Mouse (Mus musculus) frontal cortex, adult (tissue): Measurements from ENCODE around the gene Gm3327.
"Not testable (repeated sequence)": the region's sequence is repeated elsewhere in the genome, so short reads cannot be mapped to it uniquely, and the experiment has no call there.

Source experiments
- ATAC-seq: cut with Nextera tagmentation; 2 replicates; pipeline ENCODE4 v1.9.2; 2017; ENCODE audit warnings: mild to moderate bottlenecking, moderate library complexity, mixed read lengths; ENCODE audit not compliant: low TSS enrichment

The Gm3327 gene

GRCm38 (mm10) chr14:44123551-44123950 lies at the start of gene Gm3327:
Gene Gm3327, plus strand, starts transcription at chr14:44123851.
- not testable (repeated sequence) for ATAC-seq

GRCm38 (mm10) chr14:44077785-44078341 lies 45.8 kb upstream of the Gm3327 start:
- ATAC-seq: not testable (repeated sequence)

- ATAC-seq: not testable (repeated sequence)
Observed at GRCm38 (mm10) chr14:44086588-44086987, 37.1 kb upstream of the Gm3327 start.

- peak; percentile 92 for ATAC-seq
Observed at GRCm38 (mm10) chr14:44087535-44087934, 36.1 kb upstream of the Gm3327 start.

- not testable (repeated sequence) for ATAC-seq
Observed at GRCm38 (mm10) chr14:44091524-44091923, 32.1 kb upstream of the Gm3327 start.

GRCm38 (mm10) chr14:44094445-44094844 lies 29.2 kb upstream of the Gm3327 start:
- ATAC-seq: not testable (repeated sequence)

- peak; percentile 52; the same call in 1 of the 2 replicates for ATAC-seq
Observed at GRCm38 (mm10) chr14:44100030-44100429, 23.6 kb upstream of the Gm3327 start.

- not testable (repeated sequence) for ATAC-seq
Observed at GRCm38 (mm10) chr14:44102354-44102753, 21.3 kb upstream of the Gm3327 start, which contains the start of gene Ear2. Gene Ear2, plus strand, starts transcription at chr14:44102654.

- ATAC-seq: no peak
Observed at GRCm38 (mm10) chr14:44110981-44111380, 12.7 kb upstream of the Gm3327 start.
